Mouse (Mus musculus) CH12.LX (cell line): Measurements from ENCODE around the gene Psmg4. TPM values are rescaled to one million over a fixed set of nuclear protein-coding genes. Genes with fewer than 3 reads are reported as not detected.
A peak's percentile ranks its signal among the peaks of the same experiment; 100 is the strongest.

Experiments used
- DNase-seq: peaks from one replicate; pipeline ENCODE4 v3.0.0-alpha.2; 2013; ENCODE audit errors: extremely low read depth
- H3K27ac ChIP-seq: 2 replicates; pipeline ENCODE4 v1.5.1; 2012; ENCODE audit warnings: low read depth, mild to moderate bottlenecking, control low read depth, moderate library complexity; ENCODE audit not compliant: insufficient read depth
- H3K27me3 ChIP-seq: replicated peaks from 2 replicates; pipeline ENCODE3; 2012; ENCODE audit warnings: inconsistent platforms
- H3K36me3 ChIP-seq, 2 experiments: replicated peaks in 1 of 2; 2 replicates each; pipeline versions ENCODE3 to v1.6.1; 2012; ENCODE audit warnings: inconsistent platforms in 1 of 2, low read length in 1 of 2, mild to moderate bottlenecking in 1 of 2, mixed read lengths in 1 of 2, moderate library complexity in 1 of 2; ENCODE audit not compliant: control insufficient read depth in 1 of 2, insufficient read depth in 1 of 2
- H3K4me1 ChIP-seq, 2 experiments: 2 replicates each; pipeline ENCODE4 v1.6.1; 2012; ENCODE audit warnings: inconsistent platforms in 1 of 2, moderate library complexity in 1 of 2; ENCODE audit not compliant: insufficient read depth in 2 of 2, control insufficient read depth in 1 of 2
- H3K4me2 ChIP-seq: 2 replicates; pipeline ENCODE4 v1.6.1; 2012; ENCODE audit warnings: low read depth, mild to moderate bottlenecking, control low read depth; ENCODE audit not compliant: poor library complexity, insufficient read depth, severe bottlenecking
- H3K4me3 ChIP-seq, 3 experiments: fragments of 150-350 bp in 1 of 3; sonication (generic) in 1 of 3; replicated peaks in 1 of 3; 2 replicates each; pipeline versions ENCODE3 to v1.5.1; 2011 to 2012; ENCODE audit warnings: low read depth in 2 of 3, low read length in 2 of 3, mild to moderate bottlenecking in 2 of 3, moderate library complexity in 2 of 3, control low read depth in 1 of 3, improper control_type of control experiment in 1 of 3, inconsistent platforms in 1 of 3, mixed read lengths in 1 of 3; ENCODE audit not compliant: poor library complexity in 1 of 3
- H3K79me2 ChIP-seq: replicated peaks from 2 replicates; pipeline ENCODE4 v1.6.1; 2012; ENCODE audit warnings: mild to moderate bottlenecking, moderate library complexity; ENCODE audit not compliant: control insufficient read depth, poor library complexity, insufficient read depth, severe bottlenecking; ENCODE audit errors: extremely low read depth
- H3K9ac ChIP-seq: 2 replicates; pipeline ENCODE4 v1.6.1; 2012; ENCODE audit warnings: low read depth, mild to moderate bottlenecking, control low read depth, moderate library complexity; ENCODE audit not compliant: insufficient read depth
- H3K9me3 ChIP-seq: replicated peaks from 2 replicates; pipeline ENCODE3; 2012; ENCODE audit warnings: low read length, inconsistent platforms, mixed read lengths
- CHD1 ChIP-seq: IDR thresholded peaks from 2 replicates; pipeline ENCODE4 v1.6.1; 2012; ENCODE audit warnings: low read depth, low read length, improper control_type of control experiment, inconsistent platforms
- CHD2 ChIP-seq: IDR thresholded peaks from 2 replicates; pipeline ENCODE4 v1.6.1; 2011; ENCODE audit warnings: low read length, improper control_type of control experiment
- CTCF ChIP-seq, 2 experiments: IDR thresholded peaks in 1 of 2; conservative IDR thresholded peaks in 1 of 2; 2 replicates each; pipeline ENCODE4 v1.5.1; 2011 to 2012; ENCODE audit warnings: low read depth in 2 of 2, low read length in 2 of 2, improper control_type of control experiment in 1 of 2, inconsistent platforms in 1 of 2, mild to moderate bottlenecking in 1 of 2, moderate library complexity in 1 of 2
- E2F4 ChIP-seq: IDR thresholded peaks from 2 replicates; pipeline ENCODE4 v1.6.1; 2011; ENCODE audit warnings: low read depth, low read length, improper control_type of control experiment; ENCODE audit not compliant: insufficient replicate concordance
- ELF1 ChIP-seq: IDR thresholded peaks from 2 replicates; pipeline ENCODE4 v1.6.1; 2014; ENCODE audit warnings: low read depth, mild to moderate bottlenecking, inconsistent platforms, low read length, improper control_type of control experiment
- EP300 ChIP-seq: IDR thresholded peaks from 2 replicates; pipeline ENCODE4 v1.6.1; 2011; ENCODE audit warnings: low read length, improper control_type of control experiment
- ETS1 ChIP-seq: conservative IDR thresholded peaks from 2 replicates; pipeline ENCODE4 v1.6.1; 2012; ENCODE audit warnings: low read depth, mild to moderate bottlenecking, inconsistent platforms, low read length, improper control_type of control experiment, moderate library complexity
- HCFC1 ChIP-seq: IDR thresholded peaks from 2 replicates; pipeline ENCODE4 v1.6.1; 2012; ENCODE audit warnings: low read depth, mild to moderate bottlenecking, inconsistent platforms, low read length, improper control_type of control experiment
- JUN ChIP-seq: IDR thresholded peaks from 2 replicates; pipeline ENCODE4 v1.6.1; 2011; ENCODE audit warnings: low read depth, mild to moderate bottlenecking, low read length, improper control_type of control experiment, moderate library complexity; ENCODE audit not compliant: insufficient read depth
- JUND ChIP-seq: conservative IDR thresholded peaks from 2 replicates; pipeline ENCODE4 v1.6.1; 2011; ENCODE audit warnings: low read depth, low read length, improper control_type of control experiment
- KAT2A ChIP-seq: IDR thresholded peaks from 2 replicates; pipeline ENCODE4 v1.6.1; 2012; ENCODE audit warnings: low read length, improper control_type of control experiment, inconsistent platforms; ENCODE audit not compliant: insufficient replicate concordance
- MAFK ChIP-seq: IDR thresholded peaks from 2 replicates; pipeline ENCODE4 v1.6.1; 2011; ENCODE audit warnings: low read length, improper control_type of control experiment; ENCODE audit not compliant: insufficient replicate concordance
- MAX ChIP-seq: IDR thresholded peaks from 2 replicates; pipeline ENCODE4 v1.6.1; 2011; ENCODE audit warnings: low read length, improper control_type of control experiment
- MAZ ChIP-seq: IDR thresholded peaks from 2 replicates; pipeline ENCODE4 v1.6.1; 2012; ENCODE audit warnings: low read depth, mild to moderate bottlenecking, inconsistent platforms, low read length, improper control_type of control experiment, moderate library complexity
- MEF2A ChIP-seq: IDR thresholded peaks from 2 replicates; pipeline ENCODE4 v1.6.1; 2014; ENCODE audit warnings: low read depth, mild to moderate bottlenecking, inconsistent platforms, low read length, improper control_type of control experiment, borderline replicate concordance
- MXI1 ChIP-seq: IDR thresholded peaks from 2 replicates; pipeline ENCODE4 v1.6.1; 2011; ENCODE audit warnings: mild to moderate bottlenecking, low read depth, low read length, improper control_type of control experiment
- MYC ChIP-seq: IDR thresholded peaks from 2 replicates; pipeline ENCODE4 v1.6.1; 2011; ENCODE audit warnings: low read depth, mild to moderate bottlenecking, improper control_type of control experiment, low read length
- NELFE ChIP-seq: IDR thresholded peaks from 2 replicates; pipeline ENCODE4 v1.6.1; 2011; ENCODE audit warnings: low read depth, low read length, improper control_type of control experiment
- NRF1 ChIP-seq: IDR thresholded peaks from 2 replicates; pipeline ENCODE4 v1.6.1; 2014; ENCODE audit warnings: low read depth, mild to moderate bottlenecking, inconsistent platforms, low read length, improper control_type of control experiment, moderate library complexity
- POLR2A ChIP-seq: IDR thresholded peaks from 2 replicates; pipeline ENCODE4 v1.6.1; 2011; ENCODE audit warnings: low read depth, mild to moderate bottlenecking, improper control_type of control experiment, low read length
- POLR2AphosphoS2 ChIP-seq: IDR thresholded peaks from 2 replicates; pipeline ENCODE4 v1.6.1; 2011; ENCODE audit warnings: low read depth, low read length, improper control_type of control experiment
- RAD21 ChIP-seq: IDR thresholded peaks from 2 replicates; pipeline ENCODE4 v1.6.1; 2011; ENCODE audit warnings: low read depth, mild to moderate bottlenecking, low read length, improper control_type of control experiment, moderate library complexity
- RCOR1 ChIP-seq: conservative IDR thresholded peaks from 2 replicates; pipeline ENCODE4 v1.6.1; 2012; ENCODE audit warnings: low read depth, mild to moderate bottlenecking, inconsistent platforms, low read length, improper control_type of control experiment
- SIN3A ChIP-seq: IDR thresholded peaks from 2 replicates; pipeline ENCODE4 v1.6.1; 2012; ENCODE audit warnings: low read length, improper control_type of control experiment, inconsistent platforms
- SMC3 ChIP-seq: IDR thresholded peaks from 2 replicates; pipeline ENCODE4 v1.6.1; 2011; ENCODE audit warnings: low read depth, low read length, improper control_type of control experiment
- TBP ChIP-seq: conservative IDR thresholded peaks from 2 replicates; pipeline ENCODE4 v1.6.1; 2011; ENCODE audit warnings: low read depth, low read length, improper control_type of control experiment
- UBTF ChIP-seq: IDR thresholded peaks from 2 replicates; pipeline ENCODE4 v1.6.1; 2012; ENCODE audit warnings: low read depth, mild to moderate bottlenecking, inconsistent platforms, low read length, improper control_type of control experiment, moderate library complexity
- USF1 ChIP-seq: IDR thresholded peaks from 2 replicates; pipeline ENCODE4 v1.6.1; 2014; ENCODE audit warnings: low read depth, mild to moderate bottlenecking, inconsistent platforms, low read length, improper control_type of control experiment
- USF2 ChIP-seq: conservative IDR thresholded peaks from 2 replicates; pipeline ENCODE4 v1.6.1; 2011; ENCODE audit warnings: low read depth, low read length, improper control_type of control experiment
- ZKSCAN1 ChIP-seq: IDR thresholded peaks from 2 replicates; pipeline ENCODE4 v1.6.1; 2012; ENCODE audit warnings: low read depth, inconsistent platforms, low read length, improper control_type of control experiment, borderline replicate concordance
- dilution Hi-C: fragments of 300-500 bp; cut with MboI; formaldehyde crosslinking; loops from 2 replicates; pipeline ENCODE4 v1.14.3; 2020; ENCODE audit warnings: low sequenced_read_pairs; ENCODE audit not compliant: extremely low pct_unique_long_range_greater_than_20kb, extremely low pct_ligation_motif_present
- in situ Hi-C: fragments of 300-500 bp; cut with MboI; formaldehyde crosslinking; loops from 3 replicates; pipeline ENCODE4 v1.14.3; 2019; ENCODE audit warnings: low sequenced_read_pairs, low pct_ligation_motif_present, low pct_unique_long_range_greater_than_20kb, mixed read lengths
- polyA plus RNA-seq: library from polyadenylated mRNA; unstranded; fragments of >175 nt; gene quantifications from 2 replicates; pipeline ENCODE4 v1.2.1, GENCODE M21; 2012; ENCODE audit warnings: low read depth; ENCODE audit not compliant: insufficient read length
- total RNA-seq, 2 experiments: library from RNA; depleted of rRNA; stranded (reverse); fragments of 300-350 nt in 1 of 2; fragments of >200 nt in 1 of 2; gene quantifications; 2 replicates each; pipeline ENCODE4 v1.2.3; 2012 to 2014

The Psmg4 gene
- total and polyA plus RNA-seq, 3 experiments = 120 to 234 (median 194) TPM

DNA sequence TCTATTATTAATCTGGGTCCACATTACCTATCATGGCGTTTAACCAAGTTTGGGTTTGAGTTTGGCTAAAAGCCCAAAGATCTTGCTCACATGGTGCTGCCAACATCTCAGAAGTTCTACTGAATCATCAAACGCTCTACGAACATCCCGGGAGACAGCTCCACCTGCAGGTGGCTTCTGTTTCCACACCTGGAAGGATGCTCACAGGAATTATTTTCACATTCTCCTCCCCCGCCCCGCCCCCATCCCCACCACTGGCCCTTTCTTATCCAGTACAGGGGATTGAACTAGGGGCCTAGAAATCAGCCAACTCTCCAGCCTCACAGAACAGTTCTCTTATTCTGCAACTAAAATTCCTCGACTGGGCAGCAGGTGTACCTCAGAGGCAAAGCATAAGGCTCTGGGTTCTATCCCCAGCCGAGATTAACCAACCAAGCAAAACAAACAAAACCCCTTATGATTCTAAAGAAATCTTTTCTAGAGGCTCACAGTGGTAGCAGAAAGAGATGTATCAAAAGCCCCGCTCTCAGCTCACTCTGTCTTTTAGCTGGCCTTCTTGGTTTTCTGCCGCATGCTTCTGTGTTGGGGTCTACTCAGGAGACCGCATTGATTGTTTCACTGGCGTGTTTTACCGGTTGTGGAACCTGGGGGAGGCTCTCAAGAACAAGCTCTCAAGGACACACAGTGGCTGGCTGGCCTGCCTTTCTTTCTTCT, 8.4 kb upstream of the Psmg4 start:
- no peak overlapping the region for H3K27ac ChIP-seq
- peak overlapping the region in 2 of 3 experiments; percentile 34 to 46 for H3K4me3 ChIP-seq
- peaks cover 4% of the 10 kb centered on the region for H3K9me3 ChIP-seq

DNA sequence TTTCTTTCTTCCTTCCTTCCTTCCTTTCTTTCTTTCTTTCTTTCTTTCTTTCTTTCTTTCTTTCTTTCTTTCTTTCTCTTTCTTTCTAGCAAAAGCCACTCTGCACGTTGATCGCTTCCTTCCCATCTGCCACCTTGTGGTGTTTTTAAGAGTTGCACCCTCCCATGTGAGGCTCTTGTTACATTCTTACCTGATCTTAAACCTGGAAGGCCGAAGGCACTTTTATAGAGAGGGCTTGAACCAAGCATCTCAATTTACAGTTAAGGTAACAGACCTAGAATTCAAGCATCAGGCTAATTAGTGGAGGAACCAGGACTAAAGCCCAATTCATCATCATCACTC, 7.9 kb upstream of the Psmg4 start:
- Histone ChIP-seq H3K27ac (no peak overlapping the region), H3K9ac (no peak overlapping the region), H3K4me2 (peak overlapping the region; percentile 95), H3K27me3 (no peaks in the 10 kb centered on the region), H3K4me3 (peak overlapping the region in 2 of 3 experiments; percentile 34 to 46), H3K4me1 (peaks cover 6 to 31% of the 10 kb centered on the region in 2 experiments), H3K9me3 (peaks cover 4% of the 10 kb centered on the region), H3K79me2 (no peaks in the 10 kb centered on the region), H3K36me3 (no peaks in the 10 kb centered on the region)
- in situ Hi-C loops (loop anchor here (10.0 kb wide), 1 partner anchor 200 kb away; no protein-coding TSS in a partner anchor), dilution Hi-C loops (no loop called here)
- DNase-seq = peak; percentile 84
- TF ChIP-seq ELF1 (peak; percentile 39; the same call in 1 of the 2 replicates), E2F4 (no peak), ZKSCAN1 (no peak), POLR2A (no peak), POLR2AphosphoS2 (no peak), USF2 (no peak), UBTF (no peak), EP300 (0 out of 2 replicates have a peak, but pooled peaks have one; percentile 23), KAT2A (no peak), MAX (peak; percentile 49; the same call in 1 of the 2 replicates), TBP (no peak), ETS1 (no peak), MEF2A (no peak), USF1 (no peak), NELFE (no peak), RCOR1 (0 out of 2 replicates have a peak, but pooled peaks have one; percentile 37), MAFK (peak; percentile 35; the same call in 1 of the 2 replicates), NRF1 (no peak), CHD1 (no peak; the same call in 1 of the 2 replicates), JUN (no peak), MYC (peak; percentile 57), MAZ (no peak), CHD2 (0 out of 2 replicates have a peak, but pooled peaks have one; percentile 29)

More for the DNA sequence above, 8.4 kb upstream of the Psmg4 start:
- Histone ChIP-seq H3K4me2 (peak overlapping the region; percentile 95), H3K9ac (peak overlapping the region; percentile 70), H3K36me3 (no peaks in the 10 kb centered on the region), H3K79me2 (no peaks in the 10 kb centered on the region), H3K4me1 (peaks cover 4 to 28% of the 10 kb centered on the region in 2 experiments), H3K27me3 (no peaks in the 10 kb centered on the region)
- TF ChIP-seq KAT2A (no peak), POLR2A (no peak), MAZ (peak; percentile 56; the same call in 1 of the 2 replicates), ZKSCAN1 (no peak), RAD21 (peak; percentile 77), JUND (0 out of 2 replicates have a peak, but pooled peaks have one; percentile 25), SMC3 (peak; percentile 84), MXI1 (peak; percentile 68; the same call in 1 of the 2 replicates), HCFC1 (peak; percentile 41), ELF1 (0 out of 2 replicates have a peak, but pooled peaks have one; percentile 33), CHD2 (peak; percentile 72), SIN3A (0 out of 2 replicates have a peak, but pooled peaks have one; percentile 69), MYC (peak; percentile 81), ETS1 (0 out of 2 replicates have a peak, but pooled peaks have one; percentile 14), CTCF (conservative IDR thresholded peaks at IDR 0.05 in 1 of 2, IDR thresholded peaks at IDR 0.05 in 1 of 2; ENCODE audit: low read depth in 2 of 2, low read length in 2 of 2) (peak; percentile 47 to 85), EP300 (no peak), MAX (peak; percentile 35; the same call in 1 of the 2 replicates)
- DNase-seq = peak; percentile 91
- dilution Hi-C loops (no loop called here), in situ Hi-C loops (loop anchor here (10.0 kb wide), 1 partner anchor 200 kb away; no protein-coding TSS in a partner anchor)
